Mouse (Mus musculus) megakaryocyte, embryonic 14.5 days (primary cell): ENCODE results near the gene Galnt6. TPM values are rescaled to one million over a fixed set of nuclear protein-coding genes. Genes with fewer than 3 reads are reported as not detected.

ENCODE experiments used
- H3K27me3 ChIP-seq: replicated peaks from 2 replicates; pipeline ENCODE3; 2012; ENCODE audit warnings: inconsistent platforms
- H3K36me3 ChIP-seq: replicated peaks from 2 replicates; pipeline ENCODE3; 2012; ENCODE audit warnings: low read length, inconsistent platforms, mixed read lengths
- H3K4me1 ChIP-seq: 2 replicates; pipeline ENCODE4 v1.6.1; 2012; ENCODE audit warnings: inconsistent platforms
- H3K4me3 ChIP-seq: replicated peaks from 2 replicates; pipeline ENCODE3; 2012; ENCODE audit warnings: moderate library complexity, mild to moderate bottlenecking, inconsistent platforms
- H3K9me3 ChIP-seq: 2 replicates; pipeline ENCODE4 v1.6.1; 2012; ENCODE audit warnings: inconsistent platforms
- FLI1 ChIP-seq: IDR thresholded peaks from 2 replicates; pipeline ENCODE4 v1.6.1; 2012; ENCODE audit warnings: low read length, inconsistent platforms, mixed read lengths
- GATA1 ChIP-seq: IDR thresholded peaks from 3 replicates; pipeline ENCODE4 v1.6.1; 2012; ENCODE audit warnings: mixed read lengths, low read length, inconsistent platforms, borderline replicate concordance
- polyA plus RNA-seq: library from polyadenylated mRNA; stranded (reverse); fragments of >175 nt; gene quantifications from 2 replicates; pipeline ENCODE4 v1.2.3, GENCODE M21; 2012; ENCODE audit warnings: low replicate concordance; ENCODE audit not compliant: insufficient read depth

Gene Galnt6
- polyA plus RNA-seq, 1 experiment: 2.3 TPM

- H3K4me1 ChIP-seq: peaks cover 73% of the 10 kb centered on the region
- peaks cover 62% of the 10 kb centered on the region for H3K36me3 ChIP-seq
- peak overlapping the region; percentile 91 for H3K4me3 ChIP-seq
- H3K27me3 ChIP-seq: no peaks in the 10 kb centered on the region
- no peak for TF ChIP-seq FLI1
- no peak for TF ChIP-seq GATA1
- no peaks in the 10 kb centered on the region for H3K9me3 ChIP-seq
Observed at GRCm38 (mm10) chr15:100667871-100668545, 61.2 kb downstream of the Galnt6 start.

GRCm38 (mm10) chr15:100667420-100667819 is 61.8 kb downstream of the Galnt6 start:
- H3K4me1 ChIP-seq: peaks cover 73% of the 10 kb centered on the region
- H3K27me3 ChIP-seq: no peaks in the 10 kb centered on the region
- peak overlapping the region; percentile 91 for H3K4me3 ChIP-seq
- H3K9me3 ChIP-seq: no peaks in the 10 kb centered on the region
- peaks cover 68% of the 10 kb centered on the region for H3K36me3 ChIP-seq
- TF ChIP-seq GATA1 (no peak), FLI1 (no peak)

- Histone ChIP-seq H3K9me3 (no peaks in the 10 kb centered on the region), H3K4me1 (peaks cover 73% of the 10 kb centered on the region), H3K27me3 (no peaks in the 10 kb centered on the region), H3K4me3 (peak overlapping the region; percentile 91), H3K36me3 (peaks cover 73% of the 10 kb centered on the region)
- TF ChIP-seq FLI1 (no peak), GATA1 (no peak)
Observed at GRCm38 (mm10) chr15:100666851-100667250, 62.3 kb downstream of the Galnt6 start.

GRCm38 (mm10) chr15:100666219-100666696 is 62.9 kb downstream of the Galnt6 start:
- no peaks in the 10 kb centered on the region for H3K9me3 ChIP-seq
- TF ChIP-seq FLI1: 0 out of 2 replicates have a peak, but pooled peaks have one; percentile 57
- peak; percentile 72; the same call in 2 of the 3 replicates for TF ChIP-seq GATA1
- peaks cover 73% of the 10 kb centered on the region for H3K4me1 ChIP-seq
- peak overlapping the region; percentile 91 for H3K4me3 ChIP-seq
- H3K27me3 ChIP-seq: no peaks in the 10 kb centered on the region
- peaks cover 76% of the 10 kb centered on the region for H3K36me3 ChIP-seq

- Histone ChIP-seq H3K4me1 (peaks cover 73% of the 10 kb centered on the region), H3K36me3 (peaks cover 83% of the 10 kb centered on the region), H3K27me3 (no peaks in the 10 kb centered on the region), H3K4me3 (peak overlapping the region; percentile 91), H3K9me3 (no peaks in the 10 kb centered on the region)
- TF ChIP-seq GATA1 (no peak), FLI1 (no peak)
Observed at GRCm38 (mm10) chr15:100665411-100666218, 63.6 kb downstream of the Galnt6 start.

GRCm38 (mm10) chr15:100664813-100665274 is 64.3 kb downstream of the Galnt6 start:
- TF ChIP-seq GATA1: no peak
- no peaks in the 10 kb centered on the region for H3K9me3 ChIP-seq
- H3K36me3 ChIP-seq: peaks cover 91% of the 10 kb centered on the region
- H3K27me3 ChIP-seq: no peaks in the 10 kb centered on the region
- H3K4me3 ChIP-seq: peak overlapping the region; percentile 91
- peaks cover 73% of the 10 kb centered on the region for H3K4me1 ChIP-seq

GRCm38 (mm10) chr15:100660805-100661204 is 68.4 kb downstream of the Galnt6 start:
- peaks cover 100% of the 10 kb centered on the region for H3K36me3 ChIP-seq
- H3K27me3 ChIP-seq: no peaks in the 10 kb centered on the region
- peaks cover 100% of the 10 kb centered on the region for H3K4me1 ChIP-seq
- no peaks in the 10 kb centered on the region for H3K9me3 ChIP-seq
- TF ChIP-seq FLI1 (no peak), GATA1 (no peak)
- H3K4me3 ChIP-seq: peak overlapping the region; percentile 80

- H3K27me3 ChIP-seq: no peaks in the 10 kb centered on the region
- no peak for TF ChIP-seq FLI1
- no peak for TF ChIP-seq GATA1
- no peaks in the 10 kb centered on the region for H3K9me3 ChIP-seq
- H3K4me3 ChIP-seq: peak overlapping the region; percentile 80
- peaks cover 97% of the 10 kb centered on the region for H3K36me3 ChIP-seq
- H3K4me1 ChIP-seq: peaks cover 100% of the 10 kb centered on the region
Observed at GRCm38 (mm10) chr15:100660306-100660705, 68.9 kb downstream of the Galnt6 start.

GRCm38 (mm10) chr15:100655201-100655600 is 74.0 kb downstream of the Galnt6 start:
- H3K9me3 ChIP-seq: no peaks in the 10 kb centered on the region
- H3K4me1 ChIP-seq: peaks cover 86% of the 10 kb centered on the region
- H3K4me3 ChIP-seq: no peak overlapping the region
- TF ChIP-seq GATA1 (no peak), FLI1 (no peak)
- peaks cover 95% of the 10 kb centered on the region for H3K36me3 ChIP-seq
- no peaks in the 10 kb centered on the region for H3K27me3 ChIP-seq

GRCm38 (mm10) chr15:100654271-100654670 is 74.9 kb downstream of the Galnt6 start:
- TF ChIP-seq FLI1: no peak
- no peak for TF ChIP-seq GATA1
- Histone ChIP-seq H3K4me3 (no peak overlapping the region), H3K27me3 (no peaks in the 10 kb centered on the region), H3K36me3 (peaks cover 95% of the 10 kb centered on the region), H3K9me3 (no peaks in the 10 kb centered on the region), H3K4me1 (peaks cover 86% of the 10 kb centered on the region)
